Mouse (Mus musculus): Measurements from ENCODE around the gene Jsrp1.

GRCm38 (mm10) chr10:80827063-80827869, 14.0 kb upstream of the Jsrp1 start:
- TF ChIP-seq CTCF (IDR thresholded peaks at IDR 0.05; ENCODE audit: borderline replicate concordance, control insufficient read depth, extremely low read depth, insufficient read depth, low read length, poor library complexity): no peak
- TF ChIP-seq POLR2A (IDR thresholded peaks at IDR 0.05; ENCODE audit: control insufficient read depth, extremely low read depth, insufficient read depth, low read length, poor library complexity): no peak
